Mouse (Mus musculus) forebrain, embryonic 12.5 days (tissue): ENCODE data around the gene Cntnap5b. TPM values are rescaled to one million over a fixed set of nuclear protein-coding genes. Genes with fewer than 3 reads are reported as not detected.

Source experiments
- ATAC-seq: fragments of 200-750 bp; cut with Nextera tagmentation; 2 replicates; pipeline ENCODE4 v1.8.0; 2017; ENCODE audit warnings: moderate TSS enrichment; ENCODE audit not compliant: low FRiP score
- H3K27ac ChIP-seq: fragments of 300-500 bp; sonication (generic); 2 replicates; pipeline ENCODE4 v1.5.1; 2016; ENCODE audit warnings: mild to moderate bottlenecking
- H3K27me3 ChIP-seq: fragments of 300-500 bp; sonication (generic); 2 replicates; pipeline ENCODE4 v1.6.1; 2016; ENCODE audit warnings: mild to moderate bottlenecking
- H3K36me3 ChIP-seq: fragments of 300-500 bp; sonication (generic); replicated peaks from 2 replicates; pipeline ENCODE4 v1.6.1; 2016; ENCODE audit warnings: mild to moderate bottlenecking
- H3K4me1 ChIP-seq: fragments of 300-500 bp; sonication (generic); 2 replicates; pipeline ENCODE4 v1.6.1; 2016
- H3K4me2 ChIP-seq: fragments of 300-500 bp; sonication (generic); 2 replicates; pipeline ENCODE4 v1.6.1; 2016; ENCODE audit warnings: mild to moderate bottlenecking, moderate library complexity
- H3K4me3 ChIP-seq: fragments of 300-500 bp; sonication (generic); replicated peaks from 2 replicates; pipeline ENCODE4 v1.5.1; 2016; ENCODE audit warnings: mild to moderate bottlenecking
- H3K9ac ChIP-seq: fragments of 300-500 bp; sonication (generic); 2 replicates; pipeline ENCODE4 v1.6.1; 2016; ENCODE audit warnings: mild to moderate bottlenecking
- H3K9me3 ChIP-seq: fragments of 300-500 bp; sonication (generic); 2 replicates; pipeline ENCODE4 v1.6.1; 2016
- WGBS: fragments of 180-500 bp; shearing (Covaris S2); methylation state at CpG from one replicate; pipeline ENCODE4 v1.1.7; 2016; 5-methylcytosine and 5-hydroxymethylcytosine counted together
- polyA plus RNA-seq: library from polyadenylated mRNA; unstranded; fragments of >200 nt; fragmentation: Nextera tagmentation; extraction: Ambion mirVana; gene quantifications from 2 replicates; pipeline ENCODE4 v1.2.1, GENCODE M21; 2016

The Cntnap5b gene
- polyA plus RNA-seq, 1 experiment from 2014 or later: 0.22 TPM

DNA sequence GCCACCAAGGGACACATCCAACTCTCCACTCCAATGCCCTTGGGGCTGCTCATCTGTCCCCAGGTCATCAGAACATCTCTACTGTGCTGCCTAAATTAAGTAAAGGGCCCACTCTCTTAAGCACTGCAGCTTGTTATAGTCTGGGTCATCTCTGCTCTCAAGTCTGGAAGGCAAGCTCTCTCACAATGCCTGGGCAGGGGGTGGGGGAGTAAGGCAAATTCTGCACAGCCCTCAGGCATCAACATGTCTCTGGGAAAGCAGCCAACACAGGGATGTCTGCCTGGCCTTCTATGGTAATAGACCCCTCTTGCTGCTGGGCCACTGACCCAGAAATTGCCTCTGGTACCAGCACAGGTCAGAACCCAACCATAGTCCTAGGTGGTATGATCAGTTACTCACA, 479.4 kb downstream of the Cntnap5b start:
- Histone ChIP-seq H3K4me3 (no peak overlapping the region), H3K27me3 (no peaks in the 10 kb centered on the region), H3K36me3 (no peaks in the 10 kb centered on the region), H3K4me2 (no peak overlapping the region), H3K9me3 (no peaks in the 10 kb centered on the region), H3K27ac (no peak overlapping the region), H3K4me1 (no peaks in the 10 kb centered on the region), H3K9ac (no peak overlapping the region)
- ATAC-seq: no peak

DNA sequence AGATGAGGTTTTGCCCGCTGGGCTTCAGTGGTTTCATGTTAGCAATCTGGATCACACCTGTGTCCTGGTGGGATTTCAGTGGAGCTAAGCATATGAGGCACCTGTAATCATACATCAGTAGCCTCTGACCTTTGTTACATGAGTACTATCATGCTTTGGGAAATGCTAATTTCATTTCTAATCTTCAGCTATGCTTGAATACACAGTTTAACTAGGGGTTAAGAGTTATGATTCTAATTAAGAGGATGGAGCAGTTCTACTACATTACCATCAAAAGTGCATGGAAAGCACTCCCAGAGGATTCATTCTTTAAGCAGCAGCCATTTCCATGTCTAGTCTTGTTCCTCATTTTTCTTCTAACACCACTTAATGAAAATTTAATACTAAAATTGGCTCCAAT, 538.1 kb downstream of the Cntnap5b start:
- Histone ChIP-seq H3K9ac (no peak overlapping the region), H3K27ac (no peak overlapping the region), H3K4me1 (no peaks in the 10 kb centered on the region), H3K4me2 (no peak overlapping the region), H3K27me3 (no peaks in the 10 kb centered on the region), H3K4me3 (no peak overlapping the region), H3K36me3 (no peaks in the 10 kb centered on the region), H3K9me3 (no peaks in the 10 kb centered on the region)
- ATAC-seq: no peak
- WGBS: 86% methylated on average over 1 of the region's 1 CpGs

DNA sequence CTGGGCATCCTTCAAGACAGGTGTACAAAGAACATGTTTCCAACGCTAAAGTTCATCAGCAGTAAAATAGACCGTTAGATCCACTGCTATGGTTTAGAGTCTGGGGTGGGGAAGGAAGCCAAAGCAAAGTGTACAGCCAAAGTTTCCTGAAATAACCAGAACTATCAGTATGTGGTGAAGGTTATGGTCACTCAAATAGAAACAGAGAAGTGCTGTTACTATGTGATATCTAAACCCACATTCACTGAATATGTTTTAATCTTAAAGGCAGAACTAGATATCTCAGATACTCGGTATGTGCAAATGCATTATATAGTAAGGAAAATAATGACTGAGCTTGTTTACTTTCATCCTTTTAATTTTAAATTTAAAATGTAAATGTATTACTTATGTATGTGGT, 558.5 kb downstream of the Cntnap5b start:
- no peaks in the 10 kb centered on the region for H3K27me3 ChIP-seq
- no peaks in the 10 kb centered on the region for H3K36me3 ChIP-seq
- H3K4me1 ChIP-seq: no peaks in the 10 kb centered on the region
- H3K9ac ChIP-seq: no peak overlapping the region
- no peak for ATAC-seq
- 86% methylated on average over 3 of the region's 3 CpGs for WGBS
- no peaks in the 10 kb centered on the region for H3K9me3 ChIP-seq
- no peak overlapping the region for H3K4me2 ChIP-seq
- no peak overlapping the region for H3K27ac ChIP-seq
- H3K4me3 ChIP-seq: no peak overlapping the region

DNA sequence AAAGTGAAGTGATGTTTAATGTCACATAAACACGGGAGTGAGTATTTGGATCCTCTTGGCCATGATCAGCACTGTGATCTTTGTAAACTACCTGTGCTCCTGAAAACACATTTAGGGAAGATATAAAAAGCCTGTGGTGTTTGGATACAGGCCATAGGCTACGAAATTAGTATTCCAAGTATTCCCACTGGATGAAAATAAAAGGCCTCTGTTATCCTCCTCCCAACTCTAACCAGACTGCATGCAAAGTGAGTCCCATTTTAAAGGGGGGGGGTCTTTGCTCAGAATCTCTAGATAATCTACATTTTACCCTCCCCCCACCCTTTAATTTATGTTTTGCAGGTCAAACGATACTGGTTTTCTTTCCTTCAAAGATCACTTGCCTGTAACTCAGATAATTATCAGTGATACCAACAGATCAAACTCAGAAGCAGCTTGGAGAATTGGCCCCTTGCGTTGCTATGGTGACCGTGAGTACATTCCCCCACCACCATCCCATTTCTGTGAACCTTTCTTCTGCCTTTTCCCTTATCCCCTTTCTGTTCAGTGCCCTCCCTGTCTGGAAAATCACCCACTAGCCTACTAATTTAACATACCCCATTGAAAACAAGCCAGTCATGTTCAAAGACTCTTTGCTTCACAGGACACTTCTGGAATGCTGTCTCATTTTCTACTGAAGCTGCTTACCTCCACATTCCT, 597.0 kb downstream of the Cntnap5b start:
- ATAC-seq: peak; percentile 84
- peaks cover 8% of the 10 kb centered on the region; the same call in 1 of the 2 replicates for H3K4me1 ChIP-seq
- no peaks in the 10 kb centered on the region for H3K9me3 ChIP-seq
- 0 out of 2 replicates have a peak overlapping the region, but pooled peaks have one; percentile 46 for H3K27ac ChIP-seq
- H3K27me3 ChIP-seq: no peaks in the 10 kb centered on the region
- H3K4me2 ChIP-seq: no peak overlapping the region
- H3K36me3 ChIP-seq: no peaks in the 10 kb centered on the region
- 44% methylated on average over 5 of the region's 5 CpGs for WGBS
- H3K4me3 ChIP-seq: no peak overlapping the region
- no peak overlapping the region for H3K9ac ChIP-seq

DNA sequence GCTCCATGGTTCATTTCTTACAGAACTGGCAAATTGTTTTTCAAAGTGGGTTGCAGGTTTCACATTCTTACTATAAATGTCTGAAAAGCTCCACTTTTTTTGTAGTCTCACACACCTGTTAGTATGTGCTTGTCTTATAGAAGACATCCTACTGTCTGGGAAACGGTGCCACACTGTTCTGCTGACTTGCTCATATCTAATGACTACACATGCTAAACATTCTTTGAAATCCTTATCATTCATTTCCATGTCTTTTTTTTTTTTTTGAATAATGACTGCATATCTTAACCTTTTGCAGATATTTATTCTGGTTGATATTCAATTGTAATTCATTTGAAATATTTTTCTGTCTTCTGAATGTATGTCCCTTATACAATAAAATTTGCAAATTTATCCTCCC, 613.7 kb downstream of the Cntnap5b start:
- Histone ChIP-seq H3K36me3 (no peaks in the 10 kb centered on the region), H3K27me3 (no peaks in the 10 kb centered on the region), H3K9me3 (no peaks in the 10 kb centered on the region), H3K9ac (no peak overlapping the region), H3K4me1 (no peaks in the 10 kb centered on the region), H3K4me3 (no peak overlapping the region), H3K4me2 (no peak overlapping the region), H3K27ac (no peak overlapping the region)
- ATAC-seq: no peak
- 85% methylated on average over 1 of the region's 1 CpGs for WGBS

DNA sequence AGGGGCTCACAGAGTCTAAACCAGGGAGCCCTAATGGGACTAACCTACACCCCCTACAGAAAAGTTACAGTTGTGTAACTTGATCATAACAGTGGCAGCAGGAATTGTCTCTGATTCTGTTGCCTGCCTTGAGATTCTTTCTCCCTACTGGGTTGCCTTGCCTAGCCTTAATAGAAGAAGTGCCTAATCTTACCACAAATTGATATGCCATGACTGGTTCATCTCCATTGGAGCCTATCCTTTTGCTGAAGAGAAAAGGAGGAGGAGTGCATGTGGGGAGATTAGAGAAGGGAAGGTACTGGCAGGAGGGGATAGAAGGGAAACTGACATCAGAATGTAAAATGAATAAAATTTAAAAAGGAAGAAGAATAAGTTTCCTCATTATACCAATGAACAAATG, 621.5 kb downstream of the Cntnap5b start:
- ATAC-seq: no peak
- no peaks in the 10 kb centered on the region for H3K4me1 ChIP-seq
- no peak overlapping the region for H3K27ac ChIP-seq
- no peaks in the 10 kb centered on the region for H3K27me3 ChIP-seq
- no peaks in the 10 kb centered on the region for H3K36me3 ChIP-seq
- no peaks in the 10 kb centered on the region for H3K9me3 ChIP-seq
- no peak overlapping the region for H3K4me2 ChIP-seq
- H3K9ac ChIP-seq: no peak overlapping the region
- no peak overlapping the region for H3K4me3 ChIP-seq

DNA sequence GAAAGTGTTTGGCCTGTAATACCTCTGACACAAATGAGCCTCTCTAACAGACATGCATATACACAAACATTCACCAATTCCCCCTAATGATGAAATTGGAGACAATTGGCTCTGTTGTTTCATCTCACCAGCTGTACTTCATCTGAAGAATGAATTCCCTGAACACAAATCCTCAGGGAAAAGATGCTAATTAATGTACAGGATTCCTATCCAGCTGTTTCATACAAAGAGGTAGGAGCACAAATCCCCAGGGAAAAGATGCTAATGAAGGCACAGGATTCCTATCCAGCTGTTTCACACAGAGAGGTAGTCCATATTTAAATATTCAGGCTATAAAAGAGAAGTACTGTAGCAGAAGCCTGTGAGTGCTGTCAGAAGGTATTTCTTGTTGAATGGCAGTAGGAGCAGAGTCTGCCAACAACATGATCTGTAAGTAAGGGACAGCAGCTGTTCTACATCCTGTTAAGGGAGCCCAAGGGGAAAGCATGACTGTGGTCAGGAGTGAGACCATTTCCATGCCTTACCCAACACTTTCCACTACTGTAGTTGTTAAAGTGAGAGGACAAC, 644.2 kb downstream of the Cntnap5b start:
- ATAC-seq: peak; percentile 62; the same call in 1 of the 2 replicates
- Histone ChIP-seq H3K4me1 (peaks cover 9% of the 10 kb centered on the region), H3K4me2 (no peak overlapping the region), H3K9ac (no peak overlapping the region), H3K36me3 (no peaks in the 10 kb centered on the region), H3K27me3 (no peaks in the 10 kb centered on the region), H3K27ac (peak overlapping the region; percentile 56), H3K4me3 (no peak overlapping the region), H3K9me3 (no peaks in the 10 kb centered on the region)

DNA sequence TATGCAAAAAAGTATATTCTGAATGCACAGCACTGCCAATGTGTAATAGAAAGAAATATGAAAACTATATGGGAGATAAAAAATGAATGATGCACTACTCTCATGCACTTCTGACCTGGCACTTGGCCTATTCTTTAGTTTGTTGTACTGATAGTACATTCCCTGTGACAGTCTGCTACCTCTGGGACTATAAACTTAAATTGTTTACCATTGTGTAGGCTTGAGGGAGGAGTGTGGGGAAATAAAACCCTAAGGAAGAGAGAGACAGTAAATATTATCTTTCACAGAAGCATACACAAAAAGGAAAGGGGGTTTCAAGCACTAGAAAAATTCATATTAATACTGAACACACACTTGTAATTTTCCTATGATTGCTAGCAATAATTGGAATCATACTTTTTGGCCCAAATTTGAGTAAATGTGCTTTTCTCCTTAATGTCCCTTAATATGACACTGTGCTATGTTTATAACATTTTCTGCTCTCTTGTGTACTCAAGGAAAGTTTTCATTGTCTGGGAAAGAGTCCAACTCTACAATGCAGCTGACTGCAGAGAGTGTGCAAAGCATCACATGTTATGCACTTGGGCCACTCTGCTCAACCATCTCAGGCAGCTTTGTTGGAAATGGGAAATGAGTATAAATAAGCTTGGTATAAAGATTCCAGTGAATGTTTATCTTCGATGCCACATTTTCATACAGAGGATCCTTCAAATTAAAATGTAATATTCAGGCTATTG, 657.6 kb downstream of the Cntnap5b start:
- no peak overlapping the region for H3K9ac ChIP-seq
- ATAC-seq: no peak
- 83% methylated on average over 1 of the region's 1 CpGs for WGBS
- no peak overlapping the region for H3K4me2 ChIP-seq
- no peaks in the 10 kb centered on the region for H3K4me1 ChIP-seq
- no peak overlapping the region for H3K4me3 ChIP-seq
- H3K27ac ChIP-seq: no peak overlapping the region
- no peaks in the 10 kb centered on the region for H3K9me3 ChIP-seq
- H3K27me3 ChIP-seq: no peaks in the 10 kb centered on the region
- no peaks in the 10 kb centered on the region for H3K36me3 ChIP-seq

DNA sequence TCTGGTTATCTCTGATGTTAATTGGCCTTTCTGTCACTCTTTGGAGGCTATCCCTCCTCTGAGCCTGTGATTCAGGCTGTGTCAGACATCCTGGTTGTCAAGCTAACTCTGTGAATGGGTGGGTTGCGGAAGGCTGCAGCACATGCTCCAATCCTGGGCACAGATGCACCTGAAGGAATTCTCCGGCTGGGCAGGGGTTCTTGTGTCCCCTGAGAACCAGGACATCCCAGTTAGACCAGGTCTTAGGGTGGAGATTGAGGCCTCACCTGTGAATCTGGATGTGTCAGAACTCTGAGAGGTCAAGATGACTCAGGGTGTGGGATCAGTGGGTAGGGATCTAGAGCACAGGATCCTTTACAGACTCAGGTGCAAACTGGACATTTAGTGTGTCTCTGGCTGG, 691.3 kb downstream of the Cntnap5b start:
- Histone ChIP-seq H3K27ac (no peak overlapping the region), H3K27me3 (no peaks in the 10 kb centered on the region), H3K9ac (no peak overlapping the region), H3K4me1 (no peaks in the 10 kb centered on the region), H3K4me2 (no peak overlapping the region), H3K36me3 (no peaks in the 10 kb centered on the region), H3K4me3 (no peak overlapping the region), H3K9me3 (no peaks in the 10 kb centered on the region)
- whole genome bisulfite sequencing: 91% methylated on average over 2 of the region's 2 CpGs
- ATAC-seq: no peak

DNA sequence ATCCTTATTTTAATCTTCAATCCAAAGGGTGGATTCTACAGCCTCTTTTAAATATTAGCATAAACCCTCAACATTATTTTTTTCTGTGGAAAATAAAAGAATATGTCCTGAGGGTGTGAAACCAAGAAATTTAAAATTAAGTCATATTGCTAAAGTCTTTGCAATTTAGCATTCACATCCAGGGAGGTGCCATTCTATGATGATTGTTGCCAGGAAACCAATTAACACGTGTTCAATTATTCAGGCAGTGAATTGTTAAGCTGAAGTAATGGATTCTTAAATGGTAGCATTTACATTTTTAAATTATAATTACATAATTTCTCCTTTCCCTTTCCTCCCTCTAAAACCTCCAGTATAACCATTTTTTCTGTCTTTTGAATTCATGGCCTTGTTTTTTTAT, 692.7 kb downstream of the Cntnap5b start:
- WGBS: 38% methylated on average over 1 of the region's 1 CpGs
- no peaks in the 10 kb centered on the region for H3K9me3 ChIP-seq

DNA sequence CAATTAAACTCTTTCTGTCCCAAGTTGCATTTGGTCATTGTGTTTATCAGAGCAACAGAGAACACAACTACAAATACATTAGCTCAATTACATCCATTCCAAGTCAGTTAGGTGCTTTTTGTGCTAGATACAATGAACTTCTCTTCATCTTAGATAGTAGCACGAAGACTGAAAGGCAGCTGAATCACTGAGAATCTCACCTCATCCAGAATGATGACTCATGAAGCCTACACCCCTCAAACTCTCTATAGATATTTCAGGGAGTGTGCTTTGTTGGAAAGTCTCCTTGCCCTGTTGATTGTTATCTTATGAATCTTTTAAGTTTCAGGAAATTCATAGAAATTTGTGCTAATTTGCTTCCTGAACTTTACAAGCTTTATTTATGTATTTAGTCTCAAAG, 695.0 kb downstream of the Cntnap5b start:
- H3K9ac ChIP-seq: no peak overlapping the region
- no peaks in the 10 kb centered on the region for H3K36me3 ChIP-seq
- no peaks in the 10 kb centered on the region for H3K27me3 ChIP-seq
- H3K9me3 ChIP-seq: no peaks in the 10 kb centered on the region
- no peak overlapping the region for H3K27ac ChIP-seq
- H3K4me3 ChIP-seq: no peak overlapping the region
- no peaks in the 10 kb centered on the region for H3K4me1 ChIP-seq
- H3K4me2 ChIP-seq: no peak overlapping the region
- WGBS: 26% methylated on average over 1 of the region's 1 CpGs
- no peak for ATAC-seq

More for the DNA sequence above, 692.7 kb downstream of the Cntnap5b start:
- no peak overlapping the region for H3K4me3 ChIP-seq
- no peak overlapping the region for H3K4me2 ChIP-seq
- H3K9ac ChIP-seq: no peak overlapping the region
- no peak overlapping the region for H3K27ac ChIP-seq
- no peaks in the 10 kb centered on the region for H3K27me3 ChIP-seq
- no peak for ATAC-seq
- no peaks in the 10 kb centered on the region for H3K4me1 ChIP-seq
- H3K36me3 ChIP-seq: no peaks in the 10 kb centered on the region

DNA sequence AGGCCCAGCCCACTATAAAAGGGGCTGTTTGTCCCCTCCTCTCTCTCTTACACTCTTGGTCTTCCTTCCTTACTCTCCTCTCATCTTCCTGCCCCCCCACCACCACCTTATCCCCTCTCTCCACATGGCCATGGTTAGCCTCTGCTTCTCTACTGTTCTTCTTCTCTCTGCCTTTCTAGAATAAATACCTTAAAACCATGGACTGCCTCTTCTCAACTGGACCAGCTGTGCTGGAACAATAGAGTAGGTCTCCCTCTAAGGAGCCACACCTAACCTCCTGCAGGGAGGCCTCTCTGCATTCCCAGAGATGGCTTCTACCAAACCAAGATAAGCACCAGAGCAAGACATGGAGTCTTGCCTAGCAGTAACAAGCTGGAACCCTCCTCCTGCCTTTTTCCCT, 737.3 kb downstream of the Cntnap5b start:
- no peaks in the 10 kb centered on the region for H3K36me3 ChIP-seq
- H3K4me2 ChIP-seq: no peak overlapping the region
- H3K4me1 ChIP-seq: no peaks in the 10 kb centered on the region
- H3K4me3 ChIP-seq: no peak overlapping the region
- no peak for ATAC-seq
- H3K9me3 ChIP-seq: no peaks in the 10 kb centered on the region
- H3K27ac ChIP-seq: no peak overlapping the region
- no peak overlapping the region for H3K9ac ChIP-seq
- no peaks in the 10 kb centered on the region for H3K27me3 ChIP-seq
